Mouse (Mus musculus) mouse trophoblast stem cell (cell line): ENCODE results near the gene Dennd6b.

Experiments used
- in situ Hi-C, 2 experiments: fragments of 300-500 bp; cut with MseI, MboI; formaldehyde crosslinking; loops; 2 replicates in 1 of 2; 3 replicates in 1 of 2; pipeline ENCODE4 v1.15.1; 2025

Dennd6b gene

GRCm38 (mm10) chr15:89196313-89196706 is at the start of gene Dennd6b:
Dennd6b (minus strand) TSS chr15:89196496.
- in situ Hi-C loops: no loop called here

GRCm38 (mm10) chr15:89241025-89241424 is 44.7 kb upstream of the Dennd6b start:
- in situ Hi-C loops: no loop called here

DNA sequence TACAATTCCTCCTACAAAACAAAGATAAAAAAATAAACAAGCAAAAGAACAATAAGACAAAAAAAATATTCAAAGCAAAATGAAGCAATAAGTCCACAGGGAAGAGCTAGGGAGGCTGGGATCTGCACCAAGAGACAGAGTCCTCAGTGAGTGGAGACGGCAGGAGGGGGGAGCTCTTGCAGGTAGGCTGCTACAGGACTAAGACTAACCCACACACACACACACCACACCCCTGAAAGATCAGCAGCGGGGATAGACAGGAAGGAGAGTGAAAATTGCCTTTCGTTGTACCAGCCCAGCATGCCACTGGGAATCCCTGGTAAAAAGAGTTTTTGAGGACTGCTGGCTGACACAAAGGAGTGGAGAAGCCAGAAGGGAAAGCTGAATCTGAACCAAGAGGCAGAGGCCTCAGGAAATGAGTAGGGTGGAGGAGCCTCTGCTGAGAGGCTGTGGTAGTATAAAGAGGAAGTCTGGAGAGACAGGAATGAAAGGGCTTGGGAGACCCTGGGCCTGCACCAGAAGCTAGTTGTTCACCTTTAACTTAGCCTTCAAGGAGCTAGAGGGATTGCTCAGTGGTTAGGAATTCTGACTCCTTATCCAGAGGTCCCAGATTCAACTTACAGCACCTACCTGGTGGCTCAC is 43.6 kb upstream of the Dennd6b start:
- in situ Hi-C loops: no loop called here

DNA sequence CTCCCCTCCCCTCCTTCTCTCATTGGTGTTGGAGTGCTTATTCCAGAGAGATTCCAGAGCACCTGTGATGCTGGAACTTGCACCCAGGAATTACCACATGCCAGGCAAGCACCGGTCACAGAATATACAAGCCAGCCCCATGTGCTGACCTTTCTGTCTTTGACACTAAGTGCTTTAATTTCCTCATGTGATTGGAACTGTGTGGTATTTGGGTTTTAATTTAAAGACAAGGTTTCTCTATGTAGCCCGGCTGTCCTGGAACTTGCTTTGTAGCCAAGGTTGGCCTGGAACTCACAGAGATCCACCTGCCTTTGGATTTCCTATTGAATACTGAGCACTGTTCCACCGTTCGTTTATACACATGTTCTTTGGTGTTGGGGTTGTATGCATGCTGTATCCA is 37.8 kb upstream of the Dennd6b start:
- in situ Hi-C loops: no loop called here

DNA sequence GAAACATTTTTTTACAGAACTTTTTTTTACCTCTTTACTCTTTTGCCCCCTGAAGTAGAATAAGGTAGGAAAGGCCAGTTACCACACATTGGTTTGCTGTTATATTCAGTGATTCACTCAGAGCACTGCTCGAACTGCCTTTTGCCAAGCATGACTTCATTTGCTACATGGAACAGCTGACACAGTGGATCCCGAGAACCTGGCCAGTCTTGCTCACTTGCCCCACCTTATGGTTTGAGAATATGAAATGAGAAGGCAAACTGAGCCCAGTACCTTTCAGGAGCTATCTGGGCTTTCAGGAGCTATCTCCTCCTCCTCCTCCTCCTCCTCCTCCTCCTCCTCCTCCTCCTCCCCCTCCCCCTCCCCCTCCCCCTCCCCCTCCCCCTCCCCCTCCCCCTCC is 37.3 kb upstream of the Dennd6b start:
- in situ Hi-C loops: no loop called here

- in situ Hi-C loops: no loop called here
These were observed 19.4 kb upstream of the Dennd6b start for GRCm38 (mm10) chr15:89215611-89216233.

DNA sequence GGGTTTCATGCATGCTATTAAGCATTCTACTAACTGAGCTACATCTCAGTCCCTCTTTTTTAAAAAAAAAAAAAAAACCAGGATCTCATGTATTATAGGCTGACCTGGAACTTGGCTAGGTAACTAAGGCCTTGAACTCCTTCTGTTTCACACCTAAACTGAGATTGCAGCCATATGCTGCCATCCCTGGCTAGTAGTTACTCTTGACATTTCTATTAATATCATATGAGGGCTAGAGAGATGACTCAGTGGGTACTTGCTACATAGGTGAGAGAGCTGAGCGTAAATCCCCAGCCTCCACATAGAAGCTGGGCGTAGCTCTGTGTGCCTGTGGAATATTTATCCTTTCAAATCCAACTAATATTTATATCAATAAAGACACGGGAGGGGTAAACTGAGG is 18.7 kb upstream of the Dennd6b start:
- in situ Hi-C loops: no loop called here

- in situ Hi-C loops: no loop called here
These were observed 17.2 kb upstream of the Dennd6b start for GRCm38 (mm10) chr15:89213517-89213916.

DNA sequence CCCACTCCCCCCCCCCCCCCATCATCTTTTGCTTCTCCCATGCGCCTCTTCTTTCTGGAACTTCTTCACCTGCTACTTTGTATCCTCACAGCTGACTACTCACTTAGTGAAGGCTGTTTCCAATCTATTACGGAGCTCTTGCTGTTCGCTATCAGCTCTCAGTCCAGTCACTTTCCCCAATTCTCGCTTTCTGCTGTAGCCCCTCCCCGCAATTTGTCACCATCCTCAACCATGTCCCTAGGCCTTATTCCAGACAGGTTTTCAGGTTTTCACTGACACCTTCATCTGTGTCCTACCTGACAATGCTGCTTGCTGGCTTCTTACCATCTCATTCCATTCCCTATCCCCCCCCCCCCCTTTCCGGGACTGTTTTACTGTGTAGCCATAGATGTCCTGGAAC is 16.2 kb upstream of the Dennd6b start:
- in situ Hi-C loops: no loop called here

DNA sequence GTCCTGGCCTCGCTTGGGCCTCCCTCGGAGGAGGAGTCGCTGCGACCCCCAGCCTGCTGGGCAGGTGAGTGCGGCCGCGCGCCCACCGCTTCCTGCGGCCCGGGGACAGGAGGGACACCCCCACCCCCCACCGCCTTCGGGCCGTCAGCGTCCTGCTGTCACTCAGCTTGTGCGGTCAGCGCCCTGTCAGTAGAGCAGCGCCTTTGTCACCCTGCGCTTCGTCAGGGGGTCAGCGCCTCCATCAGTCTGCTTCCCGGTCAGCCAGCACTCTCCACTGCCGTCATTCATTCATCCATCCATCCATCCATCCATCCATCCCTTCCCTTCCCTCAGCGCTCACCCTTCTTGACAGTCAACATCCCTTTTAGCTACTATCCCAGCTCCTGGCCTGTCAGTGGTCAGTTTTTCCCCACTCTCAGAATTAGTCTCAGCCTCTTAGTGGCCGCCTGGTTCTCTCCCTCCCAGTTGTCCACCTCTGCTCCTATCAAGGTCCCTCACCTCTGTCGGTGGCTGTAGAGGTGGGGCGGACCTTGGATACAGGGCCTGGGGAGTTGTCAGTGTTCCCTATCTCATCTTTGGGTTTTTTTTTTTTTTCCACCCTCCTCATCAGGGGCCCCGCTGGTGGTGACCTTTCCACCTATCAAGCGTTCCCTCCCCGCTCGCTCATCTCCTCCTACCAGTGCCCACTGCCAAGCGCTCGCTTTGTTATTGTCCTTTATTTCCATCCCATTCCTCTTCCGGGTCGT is 15.6 kb upstream of the Dennd6b start:
- in situ Hi-C loops: no loop called here

GRCm38 (mm10) chr15:89210915-89211715 is 14.8 kb upstream of the Dennd6b start, which contains the start of gene Ppp6r2:
Ppp6r2 (plus strand) TSS chr15:89211553.
- in situ Hi-C loops: no loop called here

GRCm38 (mm10) chr15:89209886-89210761 is 13.8 kb upstream of the Dennd6b start:
- in situ Hi-C loops: no loop called here

GRCm38 (mm10) chr15:89207457-89207856 is 11.2 kb upstream of the Dennd6b start:
- in situ Hi-C loops: no loop called here

GRCm38 (mm10) chr15:89197056-89197455 is 760 bp upstream of the Dennd6b start:
- in situ Hi-C loops: no loop called here

GRCm38 (mm10) chr15:89195690-89196312 is 495 bp downstream of the Dennd6b start:
- in situ Hi-C loops: no loop called here

GRCm38 (mm10) chr15:89195261-89195681 is 1.0 kb downstream of the Dennd6b start:
- in situ Hi-C loops: no loop called here

- in situ Hi-C loops: no loop called here
These were observed 11.4 kb downstream of the Dennd6b start for GRCm38 (mm10) chr15:89184937-89185227.

- in situ Hi-C loops: no loop called here
These were observed 12.0 kb downstream of the Dennd6b start for GRCm38 (mm10) chr15:89184141-89184936.

DNA sequence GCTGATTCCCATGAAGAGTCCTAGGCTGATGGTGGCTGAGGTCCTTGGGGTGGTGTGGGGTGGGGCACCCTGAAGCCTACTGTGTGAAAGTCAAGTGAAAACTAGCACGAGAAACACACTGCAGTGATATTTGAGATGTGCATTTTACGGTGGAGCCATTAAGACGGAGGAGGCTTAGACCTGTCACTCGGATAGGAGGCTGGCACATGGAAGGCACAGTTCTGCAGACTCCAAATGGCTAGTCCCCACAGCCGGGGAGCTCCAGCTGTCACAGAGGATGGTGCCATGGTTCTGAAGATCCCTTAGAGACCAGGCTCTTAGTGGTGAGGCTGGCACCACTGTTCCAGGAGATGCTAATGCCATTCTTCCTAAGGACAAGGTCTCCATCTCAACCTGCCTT is 13.5 kb downstream of the Dennd6b start:
- in situ Hi-C loops: no loop called here

DNA sequence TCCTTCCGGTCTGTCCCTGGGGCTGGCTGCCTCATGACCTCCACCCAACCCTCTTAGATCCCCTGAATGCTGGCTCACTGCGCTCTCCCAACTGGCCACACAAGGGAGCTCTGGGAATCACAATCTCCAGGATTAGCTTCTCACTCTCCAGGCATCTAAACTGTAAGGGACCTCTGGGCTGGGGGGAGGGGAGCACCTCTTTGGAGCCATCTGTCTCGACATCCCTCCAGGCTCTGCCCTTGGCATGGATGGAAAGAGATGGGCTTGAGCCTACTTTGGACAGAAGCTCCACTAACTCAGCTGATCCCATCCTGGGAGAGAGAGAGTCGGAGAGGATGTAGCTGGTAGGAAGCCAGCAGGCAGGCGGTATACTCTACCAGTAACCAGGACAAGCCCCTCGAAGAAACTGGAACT is 14.0 kb downstream of the Dennd6b start:
- in situ Hi-C loops: no loop called here
